Mouse (Mus musculus) spleen, postnatal 4 days (tissue): ENCODE data around the gene Masp2.

Source experiments
- DNase-seq, 2 experiments: peaks; one replicate each; pipeline ENCODE4 v3.0.0; 2022; ENCODE audit warnings: low spot score in 2 of 2

The Masp2 gene

DNA sequence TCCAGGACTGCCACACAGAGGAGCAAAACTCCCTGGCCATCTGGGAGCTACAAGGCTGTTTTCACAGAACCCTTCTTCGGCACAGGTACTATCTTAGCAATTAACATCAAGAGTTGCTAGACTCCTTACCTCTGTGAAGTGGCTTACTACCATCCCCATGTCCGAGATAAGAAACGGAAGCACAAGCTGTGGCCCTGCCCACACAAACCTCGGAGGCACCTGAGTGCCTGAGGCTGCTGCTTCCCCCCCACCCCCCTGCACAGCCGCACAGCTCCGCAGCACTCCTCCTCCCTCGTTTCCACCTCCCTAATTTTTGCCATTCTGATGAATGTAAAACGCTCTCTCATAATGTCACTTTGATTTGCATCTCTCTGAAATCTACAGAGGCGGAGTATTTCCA, 35.9 kb downstream of the Masp2 start:
- no peak for DNase-seq

GRCm38 (mm10) chr4:148639455-148639854, 37.1 kb downstream of the Masp2 start:
- no peak for DNase-seq

DNA sequence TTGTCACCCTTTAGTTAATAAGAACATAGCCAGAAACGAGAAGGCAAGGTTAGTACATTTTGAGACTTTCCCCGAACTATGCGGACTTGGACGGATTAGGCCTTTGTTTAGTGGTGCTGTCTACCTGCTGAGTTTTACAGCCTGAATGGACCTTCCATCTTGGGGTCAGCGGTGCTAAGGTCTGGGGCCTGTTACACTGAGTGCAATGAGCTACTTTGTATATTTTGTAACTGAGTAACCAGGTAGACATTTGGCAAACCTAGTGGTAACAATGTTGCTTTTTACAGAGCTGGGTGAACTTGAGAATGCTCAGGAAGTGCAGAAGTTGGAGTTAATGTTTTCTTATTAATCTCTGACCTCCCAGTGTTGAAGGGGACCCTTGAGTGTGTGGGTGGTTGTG, 38.8 kb downstream of the Masp2 start:
- DNase-seq: no peak

DNA sequence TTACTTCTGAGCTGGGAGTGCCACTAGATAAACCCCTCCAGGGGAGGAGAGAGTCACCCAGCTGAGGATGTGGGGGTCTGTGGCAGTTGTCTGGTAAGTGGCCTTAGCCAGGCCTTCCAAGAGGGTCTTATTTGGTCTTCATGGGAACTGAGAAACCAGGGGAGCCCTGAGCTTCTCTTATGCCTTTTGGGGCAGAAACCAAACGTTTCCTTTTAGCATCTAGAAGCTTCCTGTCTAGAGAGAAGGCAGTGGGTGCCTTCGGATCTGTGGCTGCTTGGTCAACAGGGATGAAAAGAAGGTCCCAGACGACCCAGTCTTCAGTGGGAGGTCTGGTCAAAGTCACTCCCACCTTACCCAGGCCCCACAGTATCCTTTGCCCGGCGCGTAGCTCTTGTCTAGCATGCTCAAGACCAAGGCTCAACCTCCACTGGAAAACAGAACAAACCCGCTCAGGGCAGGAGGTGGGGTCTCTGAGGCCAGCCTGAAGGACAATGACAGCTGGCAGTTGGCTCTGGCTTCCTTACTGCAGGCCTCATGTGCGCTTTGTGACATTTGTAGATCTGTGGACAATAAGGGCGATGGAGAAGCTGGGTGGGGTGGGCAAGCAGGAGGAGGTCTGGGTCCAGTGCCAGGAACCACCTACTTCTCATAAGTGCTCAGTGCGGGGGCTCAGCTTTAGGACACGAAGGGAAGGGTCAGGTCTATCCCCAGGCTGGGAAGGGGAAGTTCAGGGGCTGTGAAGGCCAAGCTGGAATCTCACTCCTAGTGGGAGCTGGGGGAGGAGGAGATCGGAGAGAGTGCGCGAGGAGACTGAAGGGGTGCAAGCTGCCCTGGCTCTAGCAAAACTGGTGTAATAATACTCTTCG, 41.2 kb downstream of the Masp2 start, which contains the start of gene Gm572:
Gene Gm572 (plus strand): TSS at position 27 of the 866 bp plus-strand sequence.
- no peak for DNase-seq

- peak; percentile 63 to 87 for DNase-seq
These were observed 41.8 kb downstream of the Masp2 start for GRCm38 (mm10) chr4:148644157-148644511.

- DNase-seq: no peak
These were observed 42.6 kb downstream of the Masp2 start for GRCm38 (mm10) chr4:148644926-148645325.

DNA sequence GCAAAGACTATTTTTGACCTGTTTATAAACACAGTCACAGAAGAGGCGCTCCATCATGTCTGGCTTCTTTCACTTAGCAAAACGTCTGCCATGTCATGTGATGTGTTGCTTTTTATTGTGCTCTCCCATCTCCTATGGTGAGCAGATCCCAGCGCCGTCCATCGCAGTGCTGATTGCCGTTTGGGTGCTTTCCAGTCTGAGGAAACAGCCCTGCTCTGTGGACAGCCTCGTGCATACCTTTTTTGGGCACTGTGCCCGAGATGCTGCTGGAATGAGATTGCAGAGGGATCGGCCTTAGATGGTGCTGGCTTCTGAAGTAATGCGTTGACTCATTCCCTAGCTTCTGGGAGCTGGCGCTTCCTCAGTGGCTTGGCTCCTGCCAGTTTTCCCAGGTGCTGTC, 44.3 kb downstream of the Masp2 start:
- no peak for DNase-seq

- DNase-seq: no peak
These were observed 47.0 kb downstream of the Masp2 start for GRCm38 (mm10) chr4:148649309-148649708.

- no peak for DNase-seq
These were observed 48.7 kb downstream of the Masp2 start for GRCm38 (mm10) chr4:148651045-148651444.

- peak; percentile 32 to 75 for DNase-seq
These were observed 52.5 kb downstream of the Masp2 start for GRCm38 (mm10) chr4:148654701-148655398.

DNA sequence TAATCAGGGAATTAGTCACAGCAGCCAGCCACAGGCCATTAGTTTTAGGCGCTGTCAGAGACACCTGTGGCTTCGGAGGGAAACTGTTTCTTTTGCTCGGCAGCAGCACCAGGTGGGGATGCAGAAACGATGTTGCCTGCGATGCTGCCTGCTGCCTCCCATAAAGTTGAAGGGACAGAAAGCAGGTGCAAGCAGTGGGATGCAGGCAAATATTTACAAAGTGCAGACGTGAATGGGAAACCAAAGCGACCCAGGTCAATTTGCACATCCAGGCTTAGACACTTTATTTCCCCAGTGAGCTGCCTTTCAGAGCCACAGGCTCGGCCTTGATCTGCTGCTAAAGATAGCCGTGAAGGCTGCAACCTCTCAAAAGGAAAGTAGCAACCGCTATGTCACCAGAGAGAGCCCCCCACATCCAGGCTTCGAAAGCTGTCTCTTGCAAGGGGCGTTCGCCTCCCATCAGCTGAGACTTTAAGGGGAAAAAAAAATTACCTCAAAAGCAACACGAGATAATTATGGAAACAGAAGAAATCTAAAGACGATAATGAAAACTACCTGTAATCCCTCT, 54.4 kb downstream of the Masp2 start:
- no peak for DNase-seq

DNA sequence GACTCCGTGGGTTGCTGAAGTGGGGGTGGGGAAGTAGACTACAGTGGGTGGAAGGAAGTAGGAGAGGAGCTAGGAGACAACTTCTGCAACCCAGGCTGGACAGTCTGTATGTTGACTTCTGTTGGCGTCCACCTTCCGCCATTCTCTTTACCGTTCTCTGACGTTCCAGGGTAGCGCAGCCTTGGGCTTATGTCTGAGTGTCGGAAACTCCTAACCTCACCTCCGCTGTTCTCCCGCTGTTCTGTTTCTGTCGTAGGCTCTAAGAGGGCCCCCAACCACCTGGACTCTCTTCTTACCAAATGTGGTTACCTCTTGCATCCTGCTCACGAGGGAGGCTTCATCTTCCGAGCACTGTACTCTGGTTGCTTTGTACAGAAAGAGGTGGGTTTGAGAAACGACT, 55.4 kb downstream of the Masp2 start:
- DNase-seq: no peak

GRCm38 (mm10) chr4:148660174-148660573, 57.8 kb downstream of the Masp2 start:
- DNase-seq: no peak

GRCm38 (mm10) chr4:148662168-148662965, 60.0 kb downstream of the Masp2 start:
- peak; percentile 65 to 89 for DNase-seq

- DNase-seq: no peak
These were observed 61.0 kb downstream of the Masp2 start for GRCm38 (mm10) chr4:148663326-148663725.

DNA sequence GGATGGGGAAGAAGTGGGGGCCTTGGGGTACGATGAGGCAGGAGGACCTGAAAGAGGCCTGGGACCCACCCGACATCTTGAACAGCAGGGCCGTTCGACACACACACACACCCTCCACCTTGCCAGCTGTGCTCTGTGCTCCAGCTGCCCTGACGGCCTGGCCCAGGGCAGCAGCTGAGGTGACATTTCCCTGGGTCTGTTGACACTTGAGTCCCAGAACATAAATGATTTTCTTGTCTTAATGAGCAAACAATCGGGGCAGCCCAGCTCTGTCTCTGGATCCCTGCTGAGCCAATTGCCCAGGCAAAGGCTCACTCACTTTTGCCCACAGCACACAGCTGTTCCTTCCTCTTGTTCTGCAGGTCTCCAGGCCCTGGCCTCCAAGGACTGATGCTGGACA, 61.7 kb downstream of the Masp2 start:
- no peak for DNase-seq
